Mouse (Mus musculus): ENCODE results near the gene Olfr629.
A peak's percentile ranks its signal among the peaks of the same experiment; 100 is the strongest.
"Not testable (repeated sequence)": the region's sequence is repeated elsewhere in the genome, so short reads cannot be mapped to it uniquely, and the experiment has no call there.

Olfr629 gene

DNA sequence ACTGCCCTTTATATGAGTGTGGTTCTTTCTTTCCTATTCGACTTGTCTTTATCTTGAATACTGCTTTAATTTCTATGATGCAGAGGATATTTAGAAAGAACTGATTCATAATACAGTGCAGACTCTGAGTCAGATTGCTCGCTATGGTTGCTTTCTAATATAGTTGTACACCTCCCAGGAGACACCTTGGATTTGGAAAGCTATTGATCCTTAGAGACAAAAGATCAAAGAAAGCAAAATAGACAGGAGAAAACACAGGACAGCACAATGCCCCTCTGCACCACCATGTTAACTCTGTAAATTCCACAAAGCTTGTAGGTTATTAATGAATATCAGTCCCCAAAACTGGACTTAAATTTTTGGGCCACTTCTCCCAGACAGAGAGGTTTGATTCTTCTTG, at the start of gene Olfr629:
Olfr629 (minus strand) TSS at position 101 of the 400 bp plus-strand sequence.
- no peak for DNase-seq

GRCm38 (mm10) chr7:103792669-103793388, 48.1 kb upstream of the Olfr629 start:
- DNase-seq: no peak

DNA sequence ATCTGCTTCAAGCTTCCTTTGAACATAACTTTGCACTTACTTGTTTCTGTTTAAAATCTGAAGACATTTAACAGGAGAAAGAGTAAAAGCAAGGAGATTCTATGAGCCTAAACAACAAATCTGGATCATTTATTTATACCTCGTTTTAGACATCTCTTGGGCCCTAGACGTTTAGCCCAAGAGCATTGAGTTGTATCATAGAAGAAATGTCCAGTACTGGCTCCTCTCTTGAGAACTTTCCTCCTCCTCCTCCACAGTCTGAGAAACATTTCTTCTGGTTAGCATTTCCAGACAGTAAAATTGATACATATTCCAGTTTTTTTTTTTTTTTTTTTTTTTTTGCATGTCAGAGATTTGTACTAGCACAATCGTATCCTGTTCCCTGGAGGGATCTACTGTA, 47.0 kb upstream of the Olfr629 start, which contains the start of gene Olfr67:
Olfr67 (minus strand) TSS at position 101 of the 400 bp plus-strand sequence.
- DNase-seq: no peak

- no peak for DNase-seq
These were observed 34.9 kb upstream of the Olfr629 start, which contains the start of gene Olfr68 for GRCm38 (mm10) chr7:103779598-103779997. Gene Olfr68 (minus strand): TSS chr7:103779698.

DNA sequence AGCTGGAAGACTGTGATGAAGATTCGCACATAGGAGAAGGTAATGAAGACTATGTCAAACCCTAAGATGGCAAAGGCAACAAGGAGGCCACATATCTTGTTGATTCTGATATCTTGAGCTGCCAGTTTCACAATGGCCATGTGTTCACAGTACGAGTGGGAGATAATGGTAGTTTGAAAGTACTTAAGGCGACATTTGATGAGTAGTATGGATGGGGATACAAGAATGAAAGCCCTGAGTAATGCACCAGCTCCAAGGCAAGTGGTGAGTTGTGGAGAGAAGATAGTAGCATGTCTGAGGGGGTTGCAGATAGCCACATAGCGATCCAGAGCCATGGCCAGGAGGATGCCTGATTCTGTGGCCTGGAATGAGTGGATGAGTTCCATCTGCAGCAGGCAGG, 32.9 kb upstream of the Olfr629 start:
- not testable (repeated sequence) for DNase-seq

- no peak for DNase-seq
These were observed 26.8 kb upstream of the Olfr629 start, which contains the start of gene Olfr69 for GRCm38 (mm10) chr7:103771494-103771893. Gene Olfr69 (minus strand): TSS chr7:103771594.

- not testable (repeated sequence) for DNase-seq
These were observed 22.9 kb upstream of the Olfr629 start for GRCm38 (mm10) chr7:103767687-103768086.

- not testable (repeated sequence) for DNase-seq
These were observed 17.5 kb upstream of the Olfr629 start for GRCm38 (mm10) chr7:103762212-103762611.

- no peak for DNase-seq
These were observed 12.5 kb upstream of the Olfr629 start, which contains the start of gene Olfr630 for GRCm38 (mm10) chr7:103757233-103757632. Gene Olfr630 (minus strand): TSS chr7:103757333.

DNA sequence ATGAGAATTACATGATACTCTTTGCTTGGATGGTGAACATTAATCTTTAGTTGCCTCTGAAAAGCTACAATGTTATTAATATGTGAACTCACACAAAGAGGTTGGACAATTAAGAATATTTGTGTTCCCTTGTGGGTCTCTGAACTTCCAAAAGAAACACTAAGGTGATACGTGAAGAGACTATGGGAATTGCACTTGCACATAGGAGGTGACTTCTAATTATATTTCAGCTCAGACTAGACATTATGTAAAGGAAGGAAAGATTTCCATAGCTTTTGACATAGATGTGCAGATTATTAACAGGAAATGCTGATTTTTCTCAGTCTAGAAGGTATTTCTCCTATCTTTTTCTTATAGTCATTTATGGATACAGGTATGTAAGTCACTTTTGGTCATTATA, 14.7 kb downstream of the Olfr629 start, which contains the start of gene Olfr628:
Olfr628 (plus strand) TSS at position 301 of the 400 bp plus-strand sequence.
- DNase-seq: no peak

DNA sequence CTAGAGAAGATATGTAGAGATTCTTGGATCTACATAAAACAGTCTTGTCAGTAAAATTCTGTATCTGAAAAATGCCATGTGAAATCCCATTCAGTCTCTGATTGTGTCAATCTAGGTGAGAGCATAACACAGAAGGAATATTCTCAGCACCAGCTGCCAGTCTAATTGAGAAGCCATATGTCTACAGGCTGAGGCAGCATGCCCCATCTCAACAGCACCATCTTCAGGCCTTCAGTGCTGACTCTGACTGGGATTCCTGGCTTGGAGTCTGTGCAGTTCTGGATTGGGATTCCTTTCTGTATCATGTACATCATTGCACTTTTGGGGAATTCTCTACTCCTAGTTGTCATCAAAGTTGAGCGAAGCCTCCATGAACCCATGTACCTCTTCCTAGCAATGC, 28.3 kb downstream of the Olfr629 start:
- not testable (repeated sequence) for DNase-seq

DNA sequence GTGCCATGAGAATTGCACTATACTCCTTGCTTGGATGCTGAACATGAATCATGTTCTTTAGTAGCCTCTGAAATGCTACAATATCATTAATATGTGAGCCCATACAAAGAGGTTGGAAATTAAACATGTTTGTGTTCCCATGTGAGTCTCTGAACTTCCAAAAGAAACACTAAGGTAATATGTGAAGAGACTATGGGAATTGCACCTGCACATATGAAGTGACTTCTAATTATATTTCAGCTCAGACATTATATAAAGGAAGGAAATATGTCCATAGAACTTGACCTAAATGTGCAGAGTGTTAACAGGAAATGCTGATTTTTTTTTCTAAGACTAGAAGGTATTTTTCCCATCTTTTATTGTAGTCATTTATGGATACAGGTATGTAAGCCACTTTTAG, 30.4 kb downstream of the Olfr629 start, which contains the start of gene Olfr243:
Olfr243 (plus strand) TSS at position 301 of the 400 bp plus-strand sequence.
- DNase-seq: no peak

GRCm38 (mm10) chr7:103712024-103712423, 32.7 kb downstream of the Olfr629 start:
- peak in 1 of 2 experiments; percentile 3 for DNase-seq

GRCm38 (mm10) chr7:103699469-103699868, 45.3 kb downstream of the Olfr629 start:
- no peak for DNase-seq
